Mouse (Mus musculus) myocyte (in vitro differentiated cells): ENCODE data around the gene Fanci. TPM values are rescaled to one million over a fixed set of nuclear protein-coding genes. Genes with fewer than 3 reads are reported as not detected.
A peak's percentile ranks its signal among the peaks of the same experiment; 100 is the strongest.

Source experiments
- H3K27me3 ChIP-seq: one replicate; pipeline ENCODE4 v1.6.1; 2011; ENCODE audit not compliant: control insufficient read depth, insufficient read depth, insufficient read length
- H3K36me3 ChIP-seq: one replicate; pipeline ENCODE4 v1.6.1; 2011; ENCODE audit not compliant: control insufficient read depth, insufficient read depth
- H3K4me2 ChIP-seq: one replicate; pipeline ENCODE4 v1.6.1; 2011; ENCODE audit warnings: low read depth, control low read depth
- H3K4me3 ChIP-seq: one replicate; pipeline ENCODE4 v1.5.1; 2011; ENCODE audit warnings: mild to moderate bottlenecking, control low read depth, moderate library complexity
- H3K79me2 ChIP-seq: one replicate; pipeline ENCODE4 v1.6.1; 2011; ENCODE audit not compliant: control insufficient read depth, insufficient read depth
- H3ac ChIP-seq: one replicate; pipeline ENCODE4 v1.6.1; 2011; ENCODE audit not compliant: control insufficient read depth, insufficient read length
- CEBPB ChIP-seq: IDR thresholded peaks from 2 replicates; pipeline ENCODE4 v1.6.1; 2011; ENCODE audit warnings: mild to moderate bottlenecking, moderate library complexity; ENCODE audit not compliant: poor library complexity, insufficient read depth, severe bottlenecking
- E2F4 ChIP-seq: IDR thresholded peaks from one replicate; pipeline ENCODE4 v1.6.1; 2011; ENCODE audit warnings: mild to moderate bottlenecking, control low read depth, moderate library complexity; ENCODE audit not compliant: insufficient read depth
- MAX ChIP-seq: IDR thresholded peaks from one replicate; pipeline ENCODE4 v1.6.1; 2011; ENCODE audit warnings: low read depth, mild to moderate bottlenecking, control low read depth
- MYOD1 ChIP-seq, 3 experiments: IDR thresholded peaks; one replicate each; pipeline ENCODE4 v1.6.1; 2011; ENCODE audit warnings: control low read depth in 2 of 3, low read depth in 2 of 3, mild to moderate bottlenecking in 2 of 3, moderate library complexity in 1 of 3; ENCODE audit not compliant: insufficient read length in 2 of 3, control insufficient read depth in 1 of 3
- MYOG ChIP-seq, 3 experiments: IDR thresholded peaks; one replicate each; pipeline ENCODE4 v1.6.1; 2011; ENCODE audit warnings: control low read depth in 2 of 3, low read depth in 2 of 3, mild to moderate bottlenecking in 2 of 3; ENCODE audit not compliant: insufficient read length in 2 of 3, control insufficient read depth in 1 of 3, insufficient read depth in 1 of 3
- POLR2A ChIP-seq: IDR thresholded peaks from one replicate; pipeline ENCODE4 v1.6.1; 2011; ENCODE audit warnings: low read depth, mild to moderate bottlenecking, control low read depth, moderate library complexity; ENCODE audit not compliant: insufficient read length
- POLR2AphosphoS2 ChIP-seq: IDR thresholded peaks from one replicate; pipeline ENCODE4 v1.6.1; 2011; ENCODE audit warnings: low read depth, control low read depth; ENCODE audit not compliant: insufficient read length
- REST ChIP-seq: IDR thresholded peaks from one replicate; pipeline ENCODE4 v1.6.1; 2011; ENCODE audit warnings: mild to moderate bottlenecking, control low read depth, moderate library complexity; ENCODE audit not compliant: insufficient read depth, insufficient read length
- SRF ChIP-seq: IDR thresholded peaks from one replicate; pipeline ENCODE4 v1.6.1; 2011; ENCODE audit warnings: low read depth; ENCODE audit not compliant: control insufficient read depth, insufficient read length
- TCF12 ChIP-seq: IDR thresholded peaks from one replicate; pipeline ENCODE4 v1.6.1; 2011; ENCODE audit warnings: mild to moderate bottlenecking, control low read depth; ENCODE audit not compliant: poor library complexity, insufficient read depth, severe bottlenecking
- TCF3 ChIP-seq: IDR thresholded peaks from one replicate; pipeline ENCODE4 v1.6.1; 2011; ENCODE audit warnings: low read depth, control low read depth; ENCODE audit not compliant: insufficient read length
- USF1 ChIP-seq: IDR thresholded peaks from one replicate; pipeline ENCODE4 v1.6.1; 2011; ENCODE audit warnings: low read depth, mild to moderate bottlenecking, control low read depth, moderate library complexity
- polyA plus RNA-seq: library from polyadenylated mRNA; unstranded; fragments of >200 nt; fragmentation: generic; extraction: Trizol; gene quantifications from one replicate; pipeline ENCODE4 v1.2.1, GENCODE M21; 2012; ENCODE audit warnings: missing spikeins

Gene Fanci
- 1.6 TPM for polyA plus RNA-seq

DNA sequence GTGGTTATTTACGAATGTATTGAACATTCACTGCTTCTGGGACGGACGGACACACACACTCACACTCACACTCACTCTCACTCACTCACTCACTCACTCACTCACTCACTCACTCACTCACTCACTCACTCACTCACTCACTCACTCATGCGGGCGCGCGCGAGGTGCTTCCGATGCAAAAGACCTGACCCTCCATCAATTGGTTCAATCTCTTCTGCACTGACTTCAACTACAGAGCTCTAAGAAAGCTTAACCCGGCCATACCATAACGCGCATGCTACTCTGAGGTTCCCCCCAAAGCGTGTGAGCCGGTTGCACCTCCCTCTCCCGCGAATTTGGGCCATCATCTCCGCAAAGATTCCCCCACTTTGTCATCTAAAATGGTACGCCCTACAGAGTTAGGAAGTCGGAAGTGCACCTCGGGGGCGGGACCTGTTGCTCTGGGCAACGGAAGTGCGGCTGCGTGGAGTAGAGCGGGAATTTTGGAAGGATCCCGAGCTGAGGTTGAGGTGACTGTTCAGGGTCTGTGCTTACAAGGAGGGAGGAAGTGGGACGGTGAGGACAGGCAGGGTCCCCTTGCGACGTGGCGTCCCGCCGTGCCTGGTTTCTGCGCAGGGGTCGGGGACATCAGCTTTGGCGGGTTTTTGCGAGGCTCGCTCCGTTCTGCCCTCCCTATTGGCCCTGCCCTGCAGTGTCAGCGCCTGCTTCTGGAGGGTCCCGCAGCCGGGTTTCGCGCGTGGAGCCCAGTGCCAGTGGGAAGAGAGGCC lies at the start of gene Fanci:
Gene Fanci (plus strand): TSS at position 47 of the 767 bp plus-strand sequence.
- Histone ChIP-seq H3K79me2 (no peaks in the 10 kb centered on the region), H3K4me2 (peak within 1 kb of the TSS; percentile 81), H3K27me3 (peaks cover 1% of the 10 kb centered on the region), H3ac (peak within 1 kb of the TSS; percentile 37), H3K4me3 (peak within 1 kb of the TSS; percentile 60), H3K36me3 (no peaks in the 10 kb centered on the region)
- TF ChIP-seq POLR2A (peak; percentile 58), REST (no peak), SRF (no peak), TCF3 (no peak), POLR2AphosphoS2 (peak; percentile 38), MAX (peak; percentile 24), CEBPB (no peak), MYOG (IDR thresholded peaks at IDR 0.05; ENCODE audit: control insufficient read depth in 1 of 3, insufficient read depth in 1 of 3, insufficient read length in 2 of 3, low read depth in 2 of 3) (no peak), E2F4 (peak; percentile 98), USF1 (no peak), MYOD1 (IDR thresholded peaks at IDR 0.05; ENCODE audit: control insufficient read depth in 1 of 3, insufficient read length in 2 of 3, low read depth in 2 of 3) (no peak), TCF12 (no peak)

DNA sequence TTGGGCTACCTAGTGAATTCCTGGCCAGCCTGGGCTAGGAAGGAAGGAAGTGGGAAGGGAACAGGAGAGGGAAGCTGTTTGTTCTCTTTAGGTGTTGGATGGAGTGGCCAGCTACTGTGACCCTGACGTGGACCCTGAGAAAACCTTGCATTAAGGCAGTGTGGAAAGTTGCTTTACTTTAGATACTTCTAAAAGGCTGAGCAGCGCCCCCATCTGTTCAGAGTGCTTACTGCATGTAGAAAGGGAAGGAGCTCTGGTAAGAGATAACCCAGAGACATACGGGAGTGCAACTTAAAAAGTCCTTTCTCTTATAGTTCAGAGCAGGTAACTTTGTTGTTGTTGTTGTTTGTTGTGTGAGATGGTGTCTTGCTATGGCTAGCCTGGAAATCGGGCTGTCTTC lies 45.8 kb upstream of the Fanci start:
- Histone ChIP-seq H3K4me3 (no peak overlapping the region), H3K79me2 (no peaks in the 10 kb centered on the region), H3K36me3 (peaks cover 4% of the 10 kb centered on the region), H3ac (no peak overlapping the region), H3K4me2 (no peak overlapping the region), H3K27me3 (no peaks in the 10 kb centered on the region)
- no peak for TF ChIP-seq USF1

DNA sequence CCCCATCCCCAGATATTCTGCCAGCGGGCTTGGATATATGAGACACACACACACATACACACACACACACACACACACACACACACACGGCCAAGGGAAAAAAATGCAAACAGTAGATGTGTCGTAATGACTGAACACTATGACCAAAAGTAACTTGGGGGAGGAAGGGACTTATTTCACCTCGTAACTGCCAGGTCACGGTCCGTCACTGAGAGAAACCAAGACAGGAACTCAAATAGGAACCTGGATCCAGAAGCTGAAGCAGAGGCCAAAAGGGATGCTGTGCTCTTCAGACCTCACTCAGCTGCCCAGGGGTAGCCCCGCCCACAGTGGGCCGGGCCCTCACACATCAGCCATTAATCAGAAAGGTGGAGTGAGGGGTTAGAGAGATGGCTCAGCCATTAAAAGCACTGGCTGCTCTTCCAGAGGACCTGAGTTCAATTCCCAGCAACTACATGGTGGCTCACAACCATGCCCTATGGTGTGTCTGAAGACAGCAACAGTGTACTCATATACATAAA lies 45.1 kb upstream of the Fanci start:
- Histone ChIP-seq H3K4me2 (no peak overlapping the region), H3ac (no peak overlapping the region), H3K36me3 (peaks cover 5% of the 10 kb centered on the region), H3K4me3 (no peak overlapping the region), H3K27me3 (no peaks in the 10 kb centered on the region), H3K79me2 (no peaks in the 10 kb centered on the region)
- TF ChIP-seq SRF (no peak), MAX (no peak), USF1 (no peak), CEBPB (no peak), E2F4 (no peak), REST (no peak), POLR2A (no peak), TCF3 (no peak), MYOD1 (IDR thresholded peaks at IDR 0.05; ENCODE audit: control insufficient read depth in 1 of 3, insufficient read length in 2 of 3, low read depth in 2 of 3) (no peak), TCF12 (no peak), POLR2AphosphoS2 (no peak), MYOG (IDR thresholded peaks at IDR 0.05; ENCODE audit: control insufficient read depth in 1 of 3, insufficient read depth in 1 of 3, insufficient read length in 2 of 3, low read depth in 2 of 3) (no peak)

DNA sequence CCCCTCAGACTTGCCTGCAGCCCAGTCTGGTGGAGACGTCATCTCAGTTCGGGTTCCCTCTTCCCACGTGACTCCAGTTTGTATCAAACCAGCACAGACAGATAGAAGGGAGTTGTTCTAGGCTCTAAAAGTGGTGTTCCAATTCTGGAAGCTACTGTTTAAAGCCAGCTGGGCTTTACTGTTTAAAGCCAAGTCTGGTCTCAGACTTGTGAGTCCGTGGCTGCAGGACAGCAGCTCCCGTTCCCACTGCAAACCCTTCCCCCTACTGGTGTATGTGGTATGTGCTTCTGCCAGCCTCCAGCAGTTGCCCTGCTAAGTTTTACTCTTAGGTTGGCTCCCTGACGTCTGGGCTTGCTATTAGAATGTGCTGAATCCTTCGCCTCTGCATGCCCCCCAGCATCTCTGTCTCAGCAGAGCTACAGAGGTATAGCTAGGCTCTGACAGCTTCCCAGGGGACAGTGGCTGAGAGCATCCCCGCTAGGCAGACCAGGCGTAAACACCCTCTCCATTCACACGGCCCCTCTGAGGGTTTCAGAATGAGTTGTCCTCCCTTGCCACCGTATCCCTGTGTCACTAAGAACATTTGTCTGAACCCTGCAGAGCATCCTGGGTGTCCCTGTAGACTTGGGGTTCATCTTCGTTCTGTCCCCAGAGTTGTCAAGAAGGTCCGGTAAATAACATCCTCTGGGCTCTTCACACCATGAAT lies 44.5 kb upstream of the Fanci start:
- Histone ChIP-seq H3ac (no peak overlapping the region), H3K4me2 (no peak overlapping the region), H3K4me3 (no peak overlapping the region), H3K27me3 (no peaks in the 10 kb centered on the region), H3K79me2 (no peaks in the 10 kb centered on the region), H3K36me3 (peaks cover 10% of the 10 kb centered on the region)
- no peak for TF ChIP-seq MYOD1 (IDR thresholded peaks at IDR 0.05; ENCODE audit: control insufficient read depth in 1 of 3, insufficient read length in 2 of 3, low read depth in 2 of 3)
- no peak for TF ChIP-seq TCF12
- TF ChIP-seq SRF, result no peak
- TF ChIP-seq E2F4, result no peak
- no peak for TF ChIP-seq USF1
- TF ChIP-seq REST, result no peak
- no peak for TF ChIP-seq TCF3
- TF ChIP-seq MYOG (IDR thresholded peaks at IDR 0.05; ENCODE audit: control insufficient read depth in 1 of 3, insufficient read depth in 1 of 3, insufficient read length in 2 of 3, low read depth in 2 of 3), result no peak
- no peak for TF ChIP-seq MAX
- no peak for TF ChIP-seq POLR2AphosphoS2
- TF ChIP-seq POLR2A, result no peak
- TF ChIP-seq CEBPB, result no peak

DNA sequence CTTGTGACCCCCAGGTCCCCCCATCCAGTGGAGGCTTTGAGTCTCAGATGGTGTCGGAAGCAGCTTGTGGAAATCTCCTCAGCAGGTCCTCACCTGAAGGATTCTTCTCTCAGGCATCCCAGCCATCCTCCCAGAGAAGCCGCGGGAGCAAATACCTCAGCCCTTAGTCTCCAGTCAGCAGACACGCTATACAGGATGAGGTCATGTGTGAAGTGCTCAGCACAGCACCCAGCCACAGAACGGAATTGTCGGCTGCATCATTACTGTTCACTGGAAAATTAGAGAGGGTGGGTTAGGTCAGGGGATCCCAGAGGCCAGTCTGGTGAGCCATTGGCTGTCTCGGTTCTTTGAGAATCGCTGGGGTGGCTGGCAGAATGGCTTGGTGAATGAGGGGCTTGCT lies 42.9 kb upstream of the Fanci start:
- TF ChIP-seq REST (no peak), TCF3 (no peak), MYOG (IDR thresholded peaks at IDR 0.05; ENCODE audit: control insufficient read depth in 1 of 3, insufficient read depth in 1 of 3, insufficient read length in 2 of 3, low read depth in 2 of 3) (no peak), POLR2AphosphoS2 (no peak), MAX (no peak), CEBPB (no peak), USF1 (no peak), SRF (no peak), E2F4 (no peak), POLR2A (no peak)
- Histone ChIP-seq H3K4me3 (no peak overlapping the region), H3K4me2 (no peak overlapping the region), H3K27me3 (no peaks in the 10 kb centered on the region), H3K36me3 (peaks cover 10% of the 10 kb centered on the region), H3ac (no peak overlapping the region), H3K79me2 (no peaks in the 10 kb centered on the region)
